Mouse (Mus musculus): Measurements from ENCODE around the gene Slc35a5. TPM values are rescaled to one million over a fixed set of nuclear protein-coding genes. Genes with fewer than 3 reads are reported as not detected.

Gene Slc35a5
- polyA plus RNA-seq, 1 experiment: 65.0 TPM

DNA sequence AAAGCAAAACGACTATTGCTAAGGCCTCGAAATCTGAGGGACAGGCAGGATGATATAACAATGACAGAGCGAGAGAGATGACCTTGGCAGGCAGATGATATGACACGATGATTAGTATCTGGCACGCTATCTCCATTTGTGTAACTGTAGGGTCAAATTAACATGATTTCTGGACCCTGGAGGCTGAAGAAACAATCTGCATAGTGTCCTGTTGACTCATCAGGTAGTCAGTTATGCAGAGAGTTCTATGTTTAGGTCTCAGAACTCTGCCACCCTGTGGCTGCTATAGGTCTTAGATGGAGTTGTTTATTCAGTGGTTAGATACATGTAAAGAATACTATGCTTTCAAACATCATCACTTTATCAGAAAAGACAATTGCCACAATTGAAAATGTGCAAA lies 16.8 kb downstream of the Slc35a5 start:
- TF ChIP-seq POLR2A (IDR thresholded peaks at IDR 0.05; ENCODE audit: control insufficient read depth, low read depth, low read length): no peak
- no peak for TF ChIP-seq CTCF (IDR thresholded peaks at IDR 0.05; ENCODE audit: control insufficient read depth, insufficient read depth, insufficient replicate concordance, low read depth, low read length)
- H3K4me1 ChIP-seq (ENCODE audit: control insufficient read depth, insufficient read depth, low read length): peaks cover 3% of the 10 kb centered on the region
- H3K36me3 ChIP-seq (ENCODE audit: control insufficient read depth, insufficient read depth, low read length): peaks cover 1% of the 10 kb centered on the region
- peak overlapping the region; percentile 44 for H3K27ac ChIP-seq (ENCODE audit: control insufficient read depth, insufficient read depth, low read depth, low read length)
- no peaks in the 10 kb centered on the region for H3K27me3 ChIP-seq (ENCODE audit: control insufficient read depth, insufficient read depth, low read length)
- no peak overlapping the region for H3K4me3 ChIP-seq (ENCODE audit: control insufficient read depth, low read depth, low read length)

GRCm38 (mm10) chr16:45127936-45128710 lies 30.4 kb downstream of the Slc35a5 start:
- Histone ChIP-seq H3K4me1 (ENCODE audit: control insufficient read depth, insufficient read depth, low read length) (no peaks in the 10 kb centered on the region), H3K36me3 (ENCODE audit: control insufficient read depth, insufficient read depth, low read length) (no peaks in the 10 kb centered on the region), H3K4me3 (ENCODE audit: control insufficient read depth, low read depth, low read length) (no peak overlapping the region), H3K27me3 (ENCODE audit: control insufficient read depth, insufficient read depth, low read length) (no peaks in the 10 kb centered on the region), H3K27ac (ENCODE audit: control insufficient read depth, insufficient read depth, low read depth, low read length) (no peak overlapping the region)
- TF ChIP-seq POLR2A (IDR thresholded peaks at IDR 0.05; ENCODE audit: control insufficient read depth, low read depth, low read length): no peak
- no peak for TF ChIP-seq CTCF (IDR thresholded peaks at IDR 0.05; ENCODE audit: control insufficient read depth, insufficient read depth, insufficient replicate concordance, low read depth, low read length)

GRCm38 (mm10) chr16:45124230-45125203 lies 34.0 kb downstream of the Slc35a5 start:
- Histone ChIP-seq H3K4me1 (ENCODE audit: control insufficient read depth, insufficient read depth, low read length) (no peaks in the 10 kb centered on the region), H3K36me3 (ENCODE audit: control insufficient read depth, insufficient read depth, low read length) (no peaks in the 10 kb centered on the region), H3K27ac (ENCODE audit: control insufficient read depth, insufficient read depth, low read depth, low read length) (no peak overlapping the region), H3K4me3 (ENCODE audit: control insufficient read depth, low read depth, low read length) (no peak overlapping the region), H3K27me3 (ENCODE audit: control insufficient read depth, insufficient read depth, low read length) (no peaks in the 10 kb centered on the region)
- TF ChIP-seq CTCF (IDR thresholded peaks at IDR 0.05; ENCODE audit: control insufficient read depth, insufficient read depth, insufficient replicate concordance, low read depth, low read length): no peak
- no peak for TF ChIP-seq POLR2A (IDR thresholded peaks at IDR 0.05; ENCODE audit: control insufficient read depth, low read depth, low read length)

DNA sequence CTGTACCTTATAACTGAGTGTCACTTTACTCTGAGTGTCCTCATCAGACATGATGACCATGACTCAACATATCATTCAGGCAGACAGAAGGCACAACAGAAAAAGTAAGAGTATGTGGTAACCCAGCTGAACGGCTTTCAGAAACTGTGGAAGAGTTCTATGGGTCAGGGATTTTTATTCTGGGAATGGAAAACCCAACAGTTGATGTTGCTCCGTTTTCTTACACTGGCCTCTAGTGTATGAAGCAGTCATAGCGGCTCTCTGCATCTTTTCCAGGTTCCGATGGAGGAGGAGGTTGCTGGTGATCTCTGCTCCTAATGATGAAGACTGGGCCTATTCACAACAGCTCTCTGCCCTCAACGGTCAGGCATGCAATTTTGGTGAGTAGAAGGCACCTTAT lies 35.9 kb downstream of the Slc35a5 start:
- Histone ChIP-seq H3K27me3 (ENCODE audit: control insufficient read depth, insufficient read depth, low read length) (no peaks in the 10 kb centered on the region), H3K27ac (ENCODE audit: control insufficient read depth, insufficient read depth, low read depth, low read length) (no peak overlapping the region), H3K4me1 (ENCODE audit: control insufficient read depth, insufficient read depth, low read length) (no peaks in the 10 kb centered on the region), H3K4me3 (ENCODE audit: control insufficient read depth, low read depth, low read length) (no peak overlapping the region), H3K36me3 (ENCODE audit: control insufficient read depth, insufficient read depth, low read length) (no peaks in the 10 kb centered on the region)
- no peak for TF ChIP-seq POLR2A (IDR thresholded peaks at IDR 0.05; ENCODE audit: control insufficient read depth, low read depth, low read length)

GRCm38 (mm10) chr16:45120844-45121425 lies 37.6 kb downstream of the Slc35a5 start:
- Histone ChIP-seq H3K27ac (ENCODE audit: control insufficient read depth, insufficient read depth, low read depth, low read length) (no peak overlapping the region), H3K4me1 (ENCODE audit: control insufficient read depth, insufficient read depth, low read length) (no peaks in the 10 kb centered on the region), H3K4me3 (ENCODE audit: control insufficient read depth, low read depth, low read length) (no peak overlapping the region), H3K27me3 (ENCODE audit: control insufficient read depth, insufficient read depth, low read length) (no peaks in the 10 kb centered on the region), H3K36me3 (ENCODE audit: control insufficient read depth, insufficient read depth, low read length) (no peaks in the 10 kb centered on the region)
- TF ChIP-seq CTCF (IDR thresholded peaks at IDR 0.05; ENCODE audit: control insufficient read depth, insufficient read depth, insufficient replicate concordance, low read depth, low read length): no peak
- no peak for TF ChIP-seq POLR2A (IDR thresholded peaks at IDR 0.05; ENCODE audit: control insufficient read depth, low read depth, low read length)

- Histone ChIP-seq H3K4me3 (ENCODE audit: control insufficient read depth, low read depth, low read length) (no peak overlapping the region), H3K36me3 (ENCODE audit: control insufficient read depth, insufficient read depth, low read length) (no peaks in the 10 kb centered on the region), H3K27me3 (ENCODE audit: control insufficient read depth, insufficient read depth, low read length) (no peaks in the 10 kb centered on the region), H3K4me1 (ENCODE audit: control insufficient read depth, insufficient read depth, low read length) (no peaks in the 10 kb centered on the region), H3K27ac (ENCODE audit: control insufficient read depth, insufficient read depth, low read depth, low read length) (no peak overlapping the region)
- TF ChIP-seq CTCF (IDR thresholded peaks at IDR 0.05; ENCODE audit: control insufficient read depth, insufficient read depth, insufficient replicate concordance, low read depth, low read length) (no peak), POLR2A (IDR thresholded peaks at IDR 0.05; ENCODE audit: control insufficient read depth, low read depth, low read length) (no peak)
Measured at GRCm38 (mm10) chr16:45118760-45119159, 39.7 kb downstream of the Slc35a5 start.

- no peaks in the 10 kb centered on the region for H3K27me3 ChIP-seq (ENCODE audit: control insufficient read depth, insufficient read depth, low read length)
- TF ChIP-seq CTCF (IDR thresholded peaks at IDR 0.05; ENCODE audit: control insufficient read depth, insufficient read depth, insufficient replicate concordance, low read depth, low read length): no peak
- TF ChIP-seq POLR2A (IDR thresholded peaks at IDR 0.05; ENCODE audit: control insufficient read depth, low read depth, low read length): no peak
- no peak overlapping the region for H3K27ac ChIP-seq (ENCODE audit: control insufficient read depth, insufficient read depth, low read depth, low read length)
- no peak overlapping the region for H3K4me3 ChIP-seq (ENCODE audit: control insufficient read depth, low read depth, low read length)
- H3K4me1 ChIP-seq (ENCODE audit: control insufficient read depth, insufficient read depth, low read length): no peaks in the 10 kb centered on the region
- no peaks in the 10 kb centered on the region for H3K36me3 ChIP-seq (ENCODE audit: control insufficient read depth, insufficient read depth, low read length)
Measured at GRCm38 (mm10) chr16:45117200-45117599, 41.3 kb downstream of the Slc35a5 start.

All from testis, adult 2 months (tissue).